Mouse (Mus musculus) brain, embryonic 14.5 days (tissue): Measurements from ENCODE around the gene Myf5. TPM values are rescaled to one million over a fixed set of nuclear protein-coding genes. Genes with fewer than 3 reads are reported as not detected.

Source experiments
- DNase-seq: peaks from one replicate; pipeline ENCODE4 v3.0.0-alpha.2; 2011; ENCODE audit warnings: low read depth
- CTCF ChIP-seq: fragments of 200-500 bp; IDR thresholded peaks from 2 replicates; pipeline ENCODE4 v1.5.1; 2012; ENCODE audit warnings: inconsistent platforms, mild to moderate bottlenecking, moderate library complexity, borderline replicate concordance; ENCODE audit not compliant: insufficient read depth, insufficient read length; ENCODE audit errors: extremely low read depth
- POLR2A ChIP-seq: fragments of 200-500 bp; IDR thresholded peaks from 2 replicates; pipeline ENCODE4 v1.6.1; 2012; ENCODE audit warnings: mild to moderate bottlenecking, inconsistent platforms, borderline replicate concordance; ENCODE audit not compliant: poor library complexity, insufficient read depth, insufficient read length, severe bottlenecking; ENCODE audit errors: extremely low read depth
- polyA plus RNA-seq: library from polyadenylated mRNA; depleted of rRNA; stranded (reverse); fragments of >200 nt; gene quantifications from 2 replicates; pipeline ENCODE4 v1.2.3, GENCODE M21; 2012; rRNA removed

Myf5 gene
- polyA plus RNA-seq, 1 experiment = 0.04 TPM

DNA sequence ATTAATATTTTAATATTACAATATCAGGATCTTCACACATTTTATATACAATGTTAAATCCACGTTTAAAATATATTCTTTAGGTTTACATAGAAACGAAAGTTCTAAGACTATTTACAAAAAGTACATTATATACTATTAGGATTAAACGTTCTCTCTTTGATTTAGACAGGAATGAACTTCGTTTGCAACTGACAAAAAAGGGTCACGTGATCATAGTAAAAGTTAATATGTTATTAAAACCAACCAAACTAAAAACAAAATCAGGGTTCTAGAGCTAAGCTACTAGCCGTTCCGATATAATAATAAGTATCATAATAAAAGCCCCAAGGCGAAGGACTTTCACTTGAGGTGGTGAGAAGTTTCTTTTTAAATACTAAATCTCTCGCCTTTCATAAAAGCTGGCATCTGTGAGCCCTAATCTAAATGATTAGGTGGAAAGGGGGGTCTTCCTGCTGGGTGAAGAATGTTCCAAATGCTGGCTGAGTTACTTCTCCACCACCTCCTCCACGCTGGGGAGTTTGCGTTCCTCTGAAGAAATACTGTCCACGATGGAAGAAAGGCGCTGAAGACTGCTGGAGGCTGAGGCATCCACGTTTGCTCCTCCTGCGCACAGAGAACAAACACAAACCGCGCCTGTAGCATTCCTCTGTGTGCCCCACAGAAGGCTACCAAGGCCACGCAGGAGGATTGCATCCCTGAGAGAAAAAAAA is 7.1 kb upstream of the Myf5 start:
- DNase-seq = peak; percentile 47
- TF ChIP-seq POLR2A = no peak
- no peak for TF ChIP-seq CTCF

DNA sequence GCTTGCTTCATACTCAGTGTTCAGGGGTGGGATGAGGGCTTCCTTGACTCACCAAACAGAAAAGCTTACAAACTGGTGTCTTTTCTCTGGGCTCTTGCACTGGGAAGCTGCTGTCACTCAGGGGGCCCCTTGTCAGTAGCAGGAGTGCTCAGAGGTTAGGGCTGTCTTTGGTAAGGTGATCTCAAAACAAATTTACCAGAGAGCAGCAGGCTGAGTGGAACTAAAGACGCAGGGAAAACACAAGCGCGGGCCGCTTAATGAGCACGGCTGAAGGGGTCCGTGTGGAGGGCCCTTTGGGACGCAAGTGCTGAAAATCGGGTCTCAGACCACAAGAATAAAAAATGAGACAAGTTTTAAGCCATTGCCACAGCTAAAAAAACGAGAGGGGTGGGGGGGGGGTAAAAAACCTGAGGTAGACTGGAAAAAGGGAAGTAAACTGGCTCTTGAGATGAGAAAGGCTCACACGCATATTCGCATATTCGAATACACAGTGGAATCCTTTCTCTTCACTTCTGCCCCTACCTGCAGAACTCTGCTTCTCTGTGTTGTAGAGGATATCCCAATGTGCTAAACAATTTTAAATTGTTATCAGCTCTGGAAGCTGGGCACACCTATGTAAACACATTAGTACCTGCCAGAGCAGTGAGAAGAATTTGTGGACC is 2.9 kb upstream of the Myf5 start:
- TF ChIP-seq POLR2A = no peak
- TF ChIP-seq CTCF = no peak
- DNase-seq = peak; percentile 23

- no peak for DNase-seq
- TF ChIP-seq CTCF = no peak
- TF ChIP-seq POLR2A = no peak
Measured at GRCm38 (mm10) chr10:107486770-107487169, 836 bp upstream of the Myf5 start.

- DNase-seq = no peak
- TF ChIP-seq CTCF (no peak), POLR2A (no peak)
Measured at GRCm38 (mm10) chr10:107484050-107484449, 1.9 kb downstream of the Myf5 start.

- TF ChIP-seq CTCF (peak; percentile 36; the same call in 1 of the 2 replicates), POLR2A (no peak)
- no peak for DNase-seq
Measured at GRCm38 (mm10) chr10:107473497-107473896, 12.4 kb downstream of the Myf5 start.

DNA sequence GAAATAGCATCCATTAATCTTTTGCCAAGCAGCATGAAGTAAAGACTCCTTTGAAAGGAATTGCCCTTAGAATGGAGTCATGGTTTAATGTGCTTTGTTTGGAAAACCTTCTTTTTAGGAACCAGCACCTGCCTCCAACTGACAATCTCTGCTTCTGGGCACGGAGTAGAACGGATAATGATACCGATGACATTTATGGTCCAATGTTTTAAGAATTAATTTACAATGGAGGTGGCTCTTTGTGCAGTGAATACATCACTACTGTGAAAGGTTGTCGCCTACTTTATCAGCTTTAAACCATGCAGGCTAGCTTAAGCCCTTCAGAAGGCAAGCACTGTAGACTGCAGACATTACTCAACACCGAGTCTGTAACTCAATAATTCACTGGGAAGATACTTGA is 14.2 kb downstream of the Myf5 start:
- TF ChIP-seq POLR2A (no peak), CTCF (no peak)
- no peak for DNase-seq

GRCm38 (mm10) chr10:107467819-107468218 is 18.1 kb downstream of the Myf5 start:
- TF ChIP-seq POLR2A (no peak), CTCF (no peak)
- DNase-seq = no peak

DNA sequence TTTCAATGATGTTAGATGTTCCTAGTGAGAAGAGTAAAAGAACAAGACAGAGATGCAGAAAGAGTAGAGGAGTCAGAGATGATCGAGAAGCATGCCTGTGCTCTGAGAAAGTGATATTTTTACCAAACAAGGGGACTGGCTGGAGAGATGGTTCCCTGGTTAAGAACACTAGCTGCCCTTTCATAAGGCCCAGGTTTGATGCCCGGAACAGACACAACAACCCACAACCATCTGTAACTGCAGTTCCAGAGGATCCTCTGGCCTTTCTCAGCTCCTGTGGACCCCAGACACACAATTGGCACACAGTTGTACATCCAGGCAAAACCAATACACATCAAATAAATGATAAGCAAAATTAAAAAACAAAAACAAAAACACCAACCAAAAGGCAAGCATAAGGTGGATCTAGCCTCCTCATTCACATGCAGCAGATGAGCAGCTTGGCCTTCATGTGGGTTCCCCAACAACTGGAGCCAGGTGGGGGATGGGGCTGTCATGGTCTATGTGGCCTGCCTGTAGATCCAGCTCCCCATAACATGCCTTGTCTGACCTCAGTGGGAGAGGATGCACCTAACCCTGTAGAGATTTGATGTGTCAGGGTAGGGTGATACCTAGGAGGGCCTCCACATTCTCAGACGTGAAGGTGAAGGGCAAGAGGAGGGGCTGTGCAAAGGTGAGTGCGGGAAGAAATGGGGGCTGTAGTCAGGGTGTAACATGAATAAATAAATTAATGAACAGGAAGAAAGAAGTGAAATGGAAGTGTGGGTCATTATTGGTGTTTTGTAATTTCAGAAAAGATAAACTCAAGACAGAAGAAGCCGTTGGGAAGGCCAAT is 36.2 kb downstream of the Myf5 start:
- TF ChIP-seq POLR2A = no peak
- no peak for TF ChIP-seq CTCF
- no peak for DNase-seq

DNA sequence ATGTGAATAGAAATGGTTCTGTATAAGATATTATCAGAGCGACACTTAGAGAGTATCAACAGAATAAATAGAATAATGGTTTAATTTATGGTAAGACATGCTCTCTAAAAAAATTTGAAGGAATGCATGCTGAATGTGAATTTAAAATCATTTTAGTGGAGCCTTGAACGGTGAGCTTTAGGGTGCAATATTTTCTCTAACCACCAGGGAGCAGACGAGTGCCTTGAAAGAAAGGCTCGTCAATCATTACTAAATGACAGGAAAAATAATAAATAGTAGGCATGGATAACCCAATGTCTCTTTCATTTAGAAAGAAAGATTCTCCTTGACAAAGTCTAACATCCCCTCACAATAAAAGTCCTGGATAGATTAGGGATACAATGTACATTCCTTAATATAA is 43.2 kb downstream of the Myf5 start:
- TF ChIP-seq POLR2A (no peak), CTCF (peak; percentile 55; the same call in 1 of the 2 replicates)
- DNase-seq = peak; percentile 53

GRCm38 (mm10) chr10:107436967-107437366 is 49.0 kb downstream of the Myf5 start:
- no peak for TF ChIP-seq CTCF
- TF ChIP-seq POLR2A = no peak
- peak; percentile 70 for DNase-seq

Other genes with a start within 250 kb of the Myf5 start
- gene Lin7a, start 214.4 kb downstream of the Myf5 start, polyA plus RNA-seq = 6.5 and 14.2 TPM in 2 replicates
- gene Myf6, start 8.6 kb upstream of the Myf5 start, polyA plus RNA-seq = 0.05 TPM in 1 of 2 replicates, not detected in the other
- 0.18 and 0.30 TPM in 2 replicates for gene Ptprq, start 233.9 kb upstream of the Myf5 start, polyA plus RNA-seq